Mouse (Mus musculus) effector memory CD4-positive, alpha-beta T cell, adult 5 months (primary cell): Measurements from ENCODE around the gene Olfr1445. TPM values are rescaled to one million over a fixed set of nuclear protein-coding genes. Genes with fewer than 3 reads are reported as not detected.

Experiments used
- polyA plus RNA-seq: library from polyadenylated mRNA; unstranded; fragments of 100-300 nt; shearing (Covaris generic); gene quantifications from one replicate; pipeline ENCODE4 v1.2.1, GENCODE M21; 2017

Gene Olfr1445
- not detected for polyA plus RNA-seq

DNA sequence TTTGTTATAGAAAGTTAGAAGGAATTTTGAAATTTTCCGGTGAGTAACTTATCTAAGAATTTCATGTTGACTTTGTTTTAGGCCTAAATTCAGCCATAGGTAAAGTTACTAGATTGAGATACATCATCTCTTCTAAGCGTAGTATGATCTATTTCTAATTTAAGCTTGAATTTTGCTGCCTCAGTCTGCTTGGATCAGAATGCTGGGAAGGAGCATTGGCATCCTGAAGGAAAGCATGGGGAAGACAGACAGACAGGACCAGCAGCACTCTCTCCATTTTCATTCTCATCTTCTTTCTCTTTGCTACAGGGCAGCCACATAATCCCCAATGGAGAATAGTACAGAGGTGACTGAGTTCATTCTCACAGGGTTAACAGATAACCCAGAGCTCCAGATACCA, at the start of gene Olfr1445:
Gene Olfr1445, plus strand, starts transcription at position 301 of the 400 bp plus-strand sequence.

DNA sequence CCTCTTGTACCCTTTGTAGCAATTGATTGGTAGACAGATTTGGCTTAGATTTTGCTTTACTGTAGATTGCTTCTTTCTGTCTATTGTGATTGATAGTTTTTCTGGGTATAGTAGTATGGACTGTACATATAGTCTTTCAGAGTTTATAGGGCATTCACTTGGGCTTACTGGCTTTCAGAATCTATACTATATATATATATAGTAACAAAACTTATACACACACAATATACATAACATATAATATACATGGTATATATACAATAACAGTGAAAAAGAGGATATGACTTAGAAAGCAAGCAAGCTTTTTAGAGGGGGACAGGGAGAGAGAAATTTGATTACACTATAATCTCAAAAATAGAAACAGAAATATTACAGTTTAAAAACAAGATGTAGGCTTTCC, 37.3 kb upstream of the Olfr1445 start, which contains the start of gene Gm5244:
Gene Gm5244, plus strand, starts transcription at position 301 of the 400 bp plus-strand sequence.

DNA sequence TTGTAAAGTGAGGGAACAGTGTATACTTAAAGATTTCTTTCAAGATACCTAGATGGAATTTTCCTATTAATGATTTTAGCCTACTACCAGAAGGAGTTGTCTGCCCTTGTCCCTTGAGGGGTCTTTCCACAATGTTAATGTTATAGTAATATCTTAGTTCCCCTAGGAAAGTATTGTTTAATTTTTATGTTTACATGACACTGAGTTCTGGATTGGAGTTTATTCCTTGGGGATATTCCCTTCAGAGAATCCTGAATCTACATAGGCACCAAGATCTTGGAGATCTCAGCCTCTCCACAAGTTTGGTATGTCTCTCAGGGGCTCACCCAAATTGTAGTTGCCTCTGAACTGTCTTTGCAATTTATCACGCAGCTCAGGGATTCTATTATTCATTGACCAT, 26.7 kb upstream of the Olfr1445 start, which contains the start of gene Olfr1444:
Gene Olfr1444, plus strand, starts transcription at position 301 of the 400 bp plus-strand sequence.

DNA sequence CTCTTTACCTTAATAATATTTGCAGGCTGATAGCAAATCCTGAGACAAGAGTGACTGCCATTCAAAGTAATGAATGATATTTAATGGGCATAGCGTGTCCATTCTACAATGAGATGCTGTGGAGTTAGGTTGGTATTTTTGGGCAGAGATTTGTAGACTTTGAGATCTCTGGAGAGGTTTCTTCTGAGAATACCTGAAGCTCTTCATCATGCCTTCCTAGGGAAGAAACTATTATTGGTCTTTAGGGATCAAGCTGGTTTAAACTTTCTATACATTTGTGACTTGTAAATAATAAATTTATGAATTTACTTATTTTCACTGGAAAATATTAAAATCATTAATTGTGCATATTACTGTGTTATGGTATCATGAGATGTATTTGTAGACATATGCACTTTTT, 9.8 kb downstream of the Olfr1445 start, which contains the start of gene Olfr1446:
Gene Olfr1446, minus strand, starts transcription at position 101 of the 400 bp plus-strand sequence.

DNA sequence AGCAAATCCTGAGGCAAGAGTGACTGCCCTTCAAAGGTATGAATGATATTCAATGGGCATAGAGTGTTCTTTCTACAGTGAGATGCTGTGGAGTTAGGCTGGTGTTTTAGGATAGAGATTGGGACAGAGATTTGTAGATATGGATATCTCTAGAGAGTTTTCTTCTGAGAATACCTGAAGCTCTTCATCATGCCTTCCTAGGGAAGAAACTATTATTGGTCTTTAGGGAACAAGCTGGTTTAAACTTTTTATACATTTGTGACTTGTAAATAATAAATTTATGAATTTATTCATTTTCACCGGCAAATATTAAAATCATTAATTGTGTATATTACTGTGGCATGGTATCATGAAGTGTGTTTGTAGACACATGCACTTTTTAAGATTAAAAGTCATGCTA, 20.0 kb downstream of the Olfr1445 start, which contains the start of gene Olfr1447:
Gene Olfr1447, minus strand, starts transcription at position 101 of the 400 bp plus-strand sequence.

DNA sequence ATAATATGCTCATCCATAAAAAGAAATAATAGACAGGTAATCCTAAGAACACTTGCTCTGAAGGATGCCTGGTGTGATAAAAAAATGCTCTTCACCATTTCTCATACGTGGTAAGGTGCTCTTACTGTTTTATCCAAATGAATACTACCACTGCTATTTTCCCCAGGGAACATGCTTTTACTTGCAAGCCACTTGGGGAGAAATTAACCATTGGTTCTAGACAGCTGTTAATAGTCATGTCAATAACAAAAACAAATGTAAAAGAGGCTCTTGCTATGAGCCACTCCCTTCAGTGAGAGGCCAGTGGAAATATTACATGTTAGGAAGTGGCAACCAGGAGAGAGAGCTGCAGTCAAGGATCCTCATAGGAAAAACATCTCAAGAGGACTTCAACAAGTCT, 40.7 kb downstream of the Olfr1445 start, which contains the start of gene Olfr1448:
Gene Olfr1448, minus strand, starts transcription at position 101 of the 400 bp plus-strand sequence.

DNA sequence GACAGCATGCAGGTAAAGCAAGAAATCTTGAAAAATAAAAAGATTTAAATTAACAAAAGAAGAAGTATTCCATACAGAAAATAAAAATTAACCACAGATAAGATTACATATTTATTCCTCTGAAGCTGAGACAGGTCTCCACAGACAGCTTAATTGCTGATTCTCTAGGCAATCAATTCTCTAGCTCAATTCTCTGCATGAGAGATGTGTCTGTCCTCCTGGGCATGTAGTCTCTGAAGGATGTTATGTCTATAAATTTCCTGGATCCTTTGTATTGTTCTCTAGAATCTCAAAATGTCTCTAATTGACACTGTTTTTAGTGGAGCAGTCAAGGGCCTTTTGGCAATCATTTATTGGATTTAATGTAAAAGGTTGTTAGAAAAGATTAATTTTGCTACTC, 46.9 kb downstream of the Olfr1445 start, which contains the start of gene Olfr1449:
Gene Olfr1449, plus strand, starts transcription at position 301 of the 400 bp plus-strand sequence.

Other genes with a start within 250 kb of the Olfr1445 start
- gene Olfr1442, start 213.4 kb upstream of the Olfr1445 start, polyA plus RNA-seq = not detected
- gene Olfr1443, start 205.7 kb upstream of the Olfr1445 start, polyA plus RNA-seq = not detected
- not detected for gene Keg1, start 188.1 kb upstream of the Olfr1445 start, polyA plus RNA-seq
- gene Cntf, start 118.2 kb upstream of the Olfr1445 start, polyA plus RNA-seq = not detected
- gene Zfp91, start 87.7 kb upstream of the Olfr1445 start, polyA plus RNA-seq = 21.1 TPM
- 348 TPM for gene Lpxn, start 87.7 kb upstream of the Olfr1445 start, polyA plus RNA-seq
- gene Gm5244, start 37.2 kb upstream of the Olfr1445 start, polyA plus RNA-seq = not detected
- gene Olfr1444, start 26.6 kb upstream of the Olfr1445 start, polyA plus RNA-seq = not detected
- not detected for gene Olfr1446, start 9.7 kb downstream of the Olfr1445 start, polyA plus RNA-seq
- not detected for gene Olfr1447, start 19.9 kb downstream of the Olfr1445 start, polyA plus RNA-seq
- not detected for gene Olfr1448, start 40.6 kb downstream of the Olfr1445 start, polyA plus RNA-seq
- not detected for gene Olfr1449, start 47.0 kb downstream of the Olfr1445 start, polyA plus RNA-seq
- not detected for gene Olfr1450, start 66.4 kb downstream of the Olfr1445 start, polyA plus RNA-seq
- gene Olfr1451, start 111.2 kb downstream of the Olfr1445 start, polyA plus RNA-seq = not detected
- not detected for gene Olfr1453, start 144.5 kb downstream of the Olfr1445 start, polyA plus RNA-seq
- gene Olfr1454, start 176.8 kb downstream of the Olfr1445 start, polyA plus RNA-seq = not detected
- gene Olfr1457, start 214.0 kb downstream of the Olfr1445 start, polyA plus RNA-seq = 0.15 TPM
- not detected for gene Olfr1458, start 222.9 kb downstream of the Olfr1445 start, polyA plus RNA-seq